Mouse (Mus musculus) testis, adult 2 months (tissue): ENCODE measurements around the gene Snu13.

Experiments
- CTCF ChIP-seq: fragments of 200-500 bp; IDR thresholded peaks from 2 replicates; pipeline ENCODE4 v1.5.1; 2012; ENCODE audit warnings: low read depth, mild to moderate bottlenecking, inconsistent platforms, low read length, moderate library complexity; ENCODE audit not compliant: control insufficient read depth, insufficient read depth, insufficient replicate concordance
- POLR2A ChIP-seq: fragments of 200-500 bp; IDR thresholded peaks from 2 replicates; pipeline ENCODE4 v1.6.1; 2012; ENCODE audit warnings: low read depth, mild to moderate bottlenecking, inconsistent platforms, low read length, moderate library complexity; ENCODE audit not compliant: control insufficient read depth

- TF ChIP-seq CTCF: no peak
- no peak for TF ChIP-seq POLR2A
These were observed 38.7 kb upstream of the Snu13 start for GRCm38 (mm10) chr15:82086131-82086530.
